Mouse (Mus musculus) embryonic fibroblast, embryonic 13.5 days (primary cell): Measurements from ENCODE around the gene Zfp280c.

Source experiments
- CTCF ChIP-seq: IDR thresholded peaks from 2 replicates; pipeline ENCODE4 v1.5.1; 2011; ENCODE audit warnings: mild to moderate bottlenecking, control low read depth, low read length, moderate library complexity, borderline replicate concordance; ENCODE audit not compliant: insufficient read depth
- POLR2A ChIP-seq: IDR thresholded peaks from 2 replicates; pipeline ENCODE4 v1.6.1; 2011; ENCODE audit warnings: low read depth, mild to moderate bottlenecking, control low read depth, low read length, moderate library complexity

GRCm38 (mm10) chrX:48518808-48519548 is 75.3 kb downstream of the Zfp280c start, which contains the start of gene Rab33a:
- TF ChIP-seq CTCF = no peak
- no peak for TF ChIP-seq POLR2A
